Mouse (Mus musculus) brain, embryonic 18.5 days (tissue): Measurements from ENCODE around the gene Shank2.

ENCODE experiments used
- DNase-seq: peaks from one replicate; pipeline ENCODE4 v3.0.0-alpha.2; 2012; ENCODE audit warnings: low read depth, low spot score

The Shank2 gene

GRCm38 (mm10) chr7:144001628-144002027 lies at the start of gene Shank2:
TSS of gene Shank2 (plus strand) at chr7:144001928.
- DNase-seq = no peak

DNA sequence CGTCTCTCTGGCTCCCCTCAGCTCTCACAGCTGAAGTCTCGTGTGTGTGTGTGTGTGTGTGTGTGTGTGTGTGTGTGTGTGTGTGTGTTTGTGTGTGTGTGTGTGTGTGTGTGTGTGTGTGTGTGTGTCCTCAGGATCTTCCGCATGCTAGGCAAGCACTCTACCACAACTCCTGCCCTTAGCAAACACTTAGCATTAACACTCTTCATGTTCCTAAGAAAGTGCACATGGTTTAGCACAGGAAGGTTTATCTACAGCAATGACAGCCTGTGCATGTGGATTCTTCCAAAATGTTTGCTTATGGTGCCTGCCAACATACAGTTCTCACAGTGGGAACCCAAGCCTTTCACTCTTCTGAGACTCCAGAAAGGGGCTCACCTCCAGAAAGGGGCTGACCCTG lies 49.6 kb upstream of the Shank2 start:
- DNase-seq = no peak

GRCm38 (mm10) chr7:143956575-143957295 lies 45.0 kb upstream of the Shank2 start:
- no peak for DNase-seq

GRCm38 (mm10) chr7:143958030-143958565 lies 43.6 kb upstream of the Shank2 start:
- DNase-seq = no peak

GRCm38 (mm10) chr7:143963813-143964212 lies 37.9 kb upstream of the Shank2 start:
- no peak for DNase-seq

DNA sequence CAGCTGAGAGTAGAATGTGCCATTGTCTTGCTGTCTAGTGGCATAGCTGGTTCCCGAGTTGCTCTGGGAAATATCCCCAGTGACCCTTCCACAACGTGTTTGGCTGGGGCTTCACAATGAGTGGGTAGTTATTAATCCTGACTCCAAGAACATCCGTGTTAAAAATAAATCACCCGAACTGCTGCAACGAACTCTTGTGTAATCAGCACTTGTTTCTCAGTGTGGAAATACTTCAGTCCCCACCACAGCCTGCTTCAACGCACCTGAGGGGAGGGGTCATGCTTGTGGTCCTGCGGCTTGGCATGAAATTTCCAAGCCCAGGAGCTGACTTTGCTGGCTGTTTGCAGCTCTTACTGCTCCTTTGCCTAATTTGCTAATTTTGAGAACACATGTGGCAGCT lies 35.1 kb upstream of the Shank2 start:
- DNase-seq = no peak

- no peak for DNase-seq
Measured at GRCm38 (mm10) chr7:143977491-143977830, 24.3 kb upstream of the Shank2 start.

- DNase-seq = no peak
Measured at GRCm38 (mm10) chr7:143977831-143978682, 23.7 kb upstream of the Shank2 start.

DNA sequence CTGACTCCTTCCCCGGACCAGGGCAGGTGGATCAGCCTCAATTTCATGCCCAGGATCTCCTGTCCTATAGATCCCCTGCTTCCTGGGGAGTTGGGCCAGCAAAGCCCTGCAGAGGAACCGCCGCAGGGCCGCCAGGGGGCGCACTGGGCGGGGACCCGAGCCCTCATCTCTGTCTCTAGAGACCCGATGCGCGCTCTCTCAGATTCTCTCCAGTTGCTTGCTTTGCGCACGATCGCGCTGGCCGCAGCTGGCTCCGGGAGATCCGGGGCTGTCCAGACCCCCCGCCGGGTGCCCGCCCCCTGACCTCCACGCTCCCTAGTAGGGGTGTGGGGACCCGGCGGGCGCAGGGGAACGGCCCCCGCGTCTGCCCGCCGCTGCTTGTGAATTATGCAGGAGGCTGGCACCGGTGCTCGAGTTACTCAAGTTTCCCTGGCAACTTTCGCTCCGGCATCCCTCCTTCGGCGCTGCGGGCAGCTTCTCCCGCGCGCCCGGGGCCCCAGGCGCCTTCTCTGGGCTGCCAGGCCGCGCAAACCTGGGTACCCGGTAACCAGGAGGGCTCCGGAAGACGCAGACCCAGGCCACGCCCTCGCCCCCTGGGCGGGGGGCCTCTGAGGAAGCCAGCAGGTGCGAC lies 22.9 kb upstream of the Shank2 start:
- DNase-seq = peak; percentile 47

GRCm38 (mm10) chr7:143979986-143980385 lies 21.7 kb upstream of the Shank2 start:
- no peak for DNase-seq

DNA sequence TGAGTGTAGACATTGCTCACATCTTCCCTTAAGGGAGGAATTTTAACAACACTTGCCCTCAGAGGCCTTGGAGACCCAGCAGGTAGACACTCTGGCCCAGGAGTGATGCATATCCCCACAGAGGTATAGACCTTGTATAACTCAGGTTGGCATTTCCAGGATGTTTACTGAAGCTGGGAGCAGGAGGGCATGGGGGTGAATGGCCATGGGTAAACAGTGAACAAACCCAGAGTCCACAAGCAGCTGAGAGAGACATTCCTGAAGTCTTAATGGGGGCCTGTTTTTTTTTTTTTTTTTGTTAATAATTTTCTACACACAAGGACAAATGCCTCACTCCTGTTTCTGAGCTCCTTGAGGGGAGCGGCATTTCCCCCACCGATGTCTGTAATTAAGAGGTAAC lies 15.4 kb upstream of the Shank2 start:
- DNase-seq = no peak

GRCm38 (mm10) chr7:143991160-143991559 lies 10.6 kb upstream of the Shank2 start:
- no peak for DNase-seq

GRCm38 (mm10) chr7:143999073-143999472 lies 2.7 kb upstream of the Shank2 start:
- no peak for DNase-seq

- no peak for DNase-seq
Measured at GRCm38 (mm10) chr7:144003471-144003870, 1.7 kb downstream of the Shank2 start.

GRCm38 (mm10) chr7:144008079-144008478 lies 6.4 kb downstream of the Shank2 start:
- no peak for DNase-seq

GRCm38 (mm10) chr7:144008985-144009384 lies 7.3 kb downstream of the Shank2 start:
- no peak for DNase-seq

DNA sequence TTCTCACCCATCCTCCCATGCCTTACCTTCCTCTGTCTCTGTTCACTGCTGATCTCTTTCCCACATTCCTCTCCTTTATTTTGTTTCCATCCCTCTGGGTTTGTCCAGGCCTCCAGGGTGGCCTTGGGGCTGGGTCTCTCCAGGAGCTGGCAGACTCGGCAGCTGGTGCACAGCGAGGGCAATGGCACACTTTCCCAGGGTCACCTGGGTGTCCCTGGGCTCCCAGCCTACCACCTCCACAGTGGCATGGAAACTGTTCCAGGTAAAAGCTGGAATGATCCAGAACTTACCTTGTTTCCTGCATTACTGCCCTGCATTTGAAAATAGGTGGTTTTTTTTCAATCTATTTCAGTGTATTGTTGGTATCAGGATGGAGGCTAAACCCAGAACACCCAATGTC lies 12.8 kb downstream of the Shank2 start:
- DNase-seq = no peak

- DNase-seq = no peak
Measured at GRCm38 (mm10) chr7:144021801-144022200, 20.1 kb downstream of the Shank2 start.

GRCm38 (mm10) chr7:144022682-144023081 lies 21.0 kb downstream of the Shank2 start:
- no peak for DNase-seq

DNA sequence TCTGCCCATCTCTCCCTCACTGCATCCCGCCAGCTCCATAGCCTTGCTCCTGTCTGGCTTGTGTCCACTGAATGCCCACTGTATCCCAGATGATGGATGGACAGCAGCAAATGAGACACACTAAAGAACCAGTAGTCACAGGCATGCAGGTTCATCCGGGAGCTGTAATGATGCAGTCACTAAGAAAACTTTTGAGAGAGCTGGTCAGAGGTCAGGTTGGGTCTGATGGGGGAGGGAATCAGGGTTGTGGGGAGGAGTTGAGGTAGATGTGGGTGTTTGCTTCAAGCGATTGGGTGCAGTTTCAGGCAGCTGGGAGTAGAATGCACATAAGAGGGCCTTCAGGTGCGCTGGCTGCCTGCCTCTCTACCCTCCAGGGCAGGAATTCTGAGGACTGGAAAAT lies 21.8 kb downstream of the Shank2 start:
- no peak for DNase-seq

GRCm38 (mm10) chr7:144026024-144026752 lies 24.5 kb downstream of the Shank2 start:
- DNase-seq = no peak

- DNase-seq = no peak
Measured at GRCm38 (mm10) chr7:144029246-144029645, 27.5 kb downstream of the Shank2 start.
